Mouse (Mus musculus): ENCODE results near the gene Znfx1. TPM values are rescaled to one million over a fixed set of nuclear protein-coding genes. Genes with fewer than 3 reads are reported as not detected.

Znfx1 gene
- total RNA-seq (2014; rRNA removed): 20.5 and 25.4 TPM in 2 replicates
- 2.2 and 4.4 TPM in 2 replicates for polyA plus RNA-seq (2015; fragmentation: Nextera tagmentation; extraction: Ambion mirVana)

DNA sequence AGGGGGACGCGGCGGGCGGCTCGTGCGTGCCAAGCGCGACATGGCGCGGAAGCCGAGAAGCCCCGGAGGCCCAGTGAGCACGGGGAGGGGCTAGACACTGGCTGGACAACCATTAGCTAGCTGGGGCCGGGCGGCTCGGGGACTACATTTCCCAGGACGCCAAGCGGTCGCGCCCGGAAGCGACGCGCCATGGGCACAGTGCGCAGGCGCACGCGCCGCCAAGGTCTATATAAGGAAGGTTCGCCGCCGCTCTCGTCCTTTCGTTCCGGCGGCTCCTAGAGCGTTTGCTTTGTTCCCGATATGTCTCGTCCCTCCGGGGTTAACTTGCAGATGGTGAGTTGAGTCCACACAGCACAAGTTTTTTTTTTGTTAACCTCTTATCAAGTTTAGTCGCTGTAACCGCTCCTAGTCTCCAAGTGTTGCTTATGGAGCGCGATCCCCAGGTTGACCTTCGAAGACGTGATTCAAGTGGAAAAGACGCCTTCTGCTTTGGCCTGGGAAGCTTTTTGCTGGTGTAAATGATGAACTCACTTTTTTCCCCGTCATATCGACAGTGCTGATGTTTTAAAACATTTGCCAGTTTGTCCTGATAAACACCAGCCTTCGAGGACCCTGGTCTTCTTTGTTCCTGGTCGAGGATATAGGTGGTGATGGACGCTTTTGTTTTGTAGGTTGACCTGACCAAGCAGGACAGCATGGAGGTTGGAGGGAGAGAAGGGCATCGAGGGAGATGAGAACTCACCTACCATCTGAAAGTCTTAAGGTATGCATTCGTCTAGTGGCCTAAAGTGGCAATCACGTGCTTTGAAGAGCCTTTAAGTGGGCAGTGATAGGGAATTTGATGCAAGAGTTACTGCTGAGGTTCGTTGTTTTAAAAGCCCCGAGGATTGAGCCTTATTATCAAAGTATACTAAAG, at the start of gene Znfx1:
Gene Znfx1, minus strand, starts transcription at position 51 of the 916 bp plus-strand sequence.
- H3K9me3 ChIP-seq (ENCODE audit: low read length): no peaks in the 10 kb centered on the region
- peaks cover 16% of the 10 kb centered on the region for H3K4me1 ChIP-seq (ENCODE audit: insufficient read depth)
- peak within 1 kb of the TSS; percentile 71 for H3K4me3 ChIP-seq (ENCODE audit: low read depth, low read length)
- H3K9ac ChIP-seq: peak within 1 kb of the TSS; percentile 80
- H3K36me3 ChIP-seq (ENCODE audit: insufficient read depth): peaks cover 16% of the 10 kb centered on the region
- no peaks in the 10 kb centered on the region for H3K27me3 ChIP-seq (ENCODE audit: insufficient read depth, low read length)
- H3K27ac ChIP-seq (ENCODE audit: low read depth, low read length): peak within 1 kb of the TSS; percentile 87
- H3K4me2 ChIP-seq (ENCODE audit: low read depth): peak within 1 kb of the TSS; percentile 61
- ATAC-seq (peak; percentile 95), DNase-seq (peak; percentile 97)
- peak; percentile 55 for TF ChIP-seq CTCF (IDR thresholded peaks at IDR 0.05; ENCODE audit: low read depth)
- under 1% methylated on average over 56 of the region's 57 CpGs for WGBS

DNA sequence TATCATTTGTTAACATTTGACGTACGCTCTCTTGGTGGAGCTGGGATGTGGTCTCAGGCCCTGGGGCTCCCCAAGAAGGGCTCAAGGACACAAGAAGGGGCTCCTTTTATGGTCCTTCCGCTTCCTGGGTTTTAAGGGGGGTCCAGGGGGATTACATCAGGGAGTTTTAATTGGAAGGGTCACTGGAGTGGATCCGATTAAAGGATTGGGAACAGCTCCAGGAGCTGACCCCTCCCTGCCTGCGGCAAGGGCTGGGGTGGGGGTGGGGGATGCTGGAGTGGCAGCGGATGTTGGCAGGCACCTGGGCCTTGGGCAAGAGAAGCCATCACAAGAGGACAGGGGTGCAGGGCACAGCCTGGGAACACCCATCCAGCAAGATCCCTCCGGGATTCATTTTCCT, 49.4 kb upstream of the Znfx1 start:
- no peak overlapping the region for H3K9ac ChIP-seq
- no peak overlapping the region for H3K4me3 ChIP-seq (ENCODE audit: low read depth, low read length)
- no peaks in the 10 kb centered on the region for H3K36me3 ChIP-seq (ENCODE audit: insufficient read depth)
- no peaks in the 10 kb centered on the region for H3K27me3 ChIP-seq (ENCODE audit: insufficient read depth, low read length)
- peak; percentile 44 for DNase-seq
- peak; percentile 55 for ATAC-seq
- H3K4me1 ChIP-seq (ENCODE audit: insufficient read depth): no peaks in the 10 kb centered on the region
- no peak overlapping the region for H3K4me2 ChIP-seq (ENCODE audit: low read depth)
- TF ChIP-seq CTCF (IDR thresholded peaks at IDR 0.05; ENCODE audit: low read depth): no peak
- no peaks in the 10 kb centered on the region for H3K9me3 ChIP-seq (ENCODE audit: low read length)
- 13% methylated on average over 7 of the region's 7 CpGs for WGBS
- no peak overlapping the region for H3K27ac ChIP-seq (ENCODE audit: low read depth, low read length)

DNA sequence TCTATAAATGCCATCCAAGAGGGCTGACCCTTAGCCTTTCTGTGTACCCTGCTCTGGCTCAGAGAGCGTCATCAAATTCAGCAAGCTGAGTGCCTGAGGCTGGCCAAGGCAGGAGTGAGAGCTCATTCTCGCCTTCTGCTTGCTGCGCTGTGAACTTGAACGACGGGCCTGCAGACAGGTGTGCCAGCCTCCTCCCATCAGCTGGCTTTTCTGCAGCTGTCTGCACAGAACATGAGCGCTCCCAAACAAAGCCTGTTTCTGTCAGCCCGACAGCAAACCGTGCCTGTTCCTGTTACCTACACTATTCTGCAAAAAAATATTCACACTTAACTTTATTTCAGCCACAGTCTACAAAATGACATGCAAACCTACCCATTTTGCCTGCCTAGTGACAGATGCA, 46.7 kb upstream of the Znfx1 start:
- H3K9ac ChIP-seq: no peak overlapping the region
- 75% methylated on average over 8 of the region's 8 CpGs for WGBS

DNA sequence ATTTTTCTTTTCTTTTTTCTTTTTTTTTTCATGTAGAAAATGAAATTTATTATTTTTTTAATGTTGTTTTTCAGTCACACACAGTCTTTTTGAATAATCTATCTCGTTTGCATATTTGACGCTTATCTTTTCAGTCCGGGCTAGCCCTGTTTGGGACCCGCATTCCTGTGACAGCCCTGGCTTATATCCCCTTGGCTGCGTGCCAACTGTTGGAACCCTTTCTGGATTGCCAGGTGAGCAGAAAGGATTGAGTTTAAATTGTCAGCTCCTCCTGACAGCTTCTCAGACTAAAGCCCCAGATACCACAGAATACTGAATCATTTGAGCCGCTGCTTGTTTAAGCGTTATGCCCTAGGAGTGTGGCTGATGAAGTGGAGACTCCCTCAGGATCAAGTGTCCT, 40.7 kb upstream of the Znfx1 start:
- H3K4me3 ChIP-seq (ENCODE audit: low read depth, low read length): no peak overlapping the region
- DNase-seq (no peak), ATAC-seq (no peak)
- no peak for TF ChIP-seq CTCF (IDR thresholded peaks at IDR 0.05; ENCODE audit: low read depth)
- no peak overlapping the region for H3K27ac ChIP-seq (ENCODE audit: low read depth, low read length)
- no peaks in the 10 kb centered on the region for H3K4me1 ChIP-seq (ENCODE audit: insufficient read depth)
- no peaks in the 10 kb centered on the region for H3K27me3 ChIP-seq (ENCODE audit: insufficient read depth, low read length)
- no peak overlapping the region for H3K9ac ChIP-seq
- no peak overlapping the region for H3K4me2 ChIP-seq (ENCODE audit: low read depth)
- no peaks in the 10 kb centered on the region for H3K9me3 ChIP-seq (ENCODE audit: low read length)
- 29% methylated on average over 7 of the region's 7 CpGs for WGBS
- peaks cover 18% of the 10 kb centered on the region for H3K36me3 ChIP-seq (ENCODE audit: insufficient read depth)

More for the DNA sequence above, 46.7 kb upstream of the Znfx1 start:
- H3K4me2 ChIP-seq (ENCODE audit: low read depth): no peak overlapping the region
- H3K27me3 ChIP-seq (ENCODE audit: insufficient read depth, low read length): no peaks in the 10 kb centered on the region
- H3K4me1 ChIP-seq (ENCODE audit: insufficient read depth): no peaks in the 10 kb centered on the region
- H3K9me3 ChIP-seq (ENCODE audit: low read length): no peaks in the 10 kb centered on the region
- peaks cover 4% of the 10 kb centered on the region for H3K36me3 ChIP-seq (ENCODE audit: insufficient read depth)
- no peak for TF ChIP-seq CTCF (IDR thresholded peaks at IDR 0.05; ENCODE audit: low read depth)
- H3K4me3 ChIP-seq (ENCODE audit: low read depth, low read length): no peak overlapping the region
- DNase-seq: no peak
- no peak overlapping the region for H3K27ac ChIP-seq (ENCODE audit: low read depth, low read length)
- no peak for ATAC-seq

DNA sequence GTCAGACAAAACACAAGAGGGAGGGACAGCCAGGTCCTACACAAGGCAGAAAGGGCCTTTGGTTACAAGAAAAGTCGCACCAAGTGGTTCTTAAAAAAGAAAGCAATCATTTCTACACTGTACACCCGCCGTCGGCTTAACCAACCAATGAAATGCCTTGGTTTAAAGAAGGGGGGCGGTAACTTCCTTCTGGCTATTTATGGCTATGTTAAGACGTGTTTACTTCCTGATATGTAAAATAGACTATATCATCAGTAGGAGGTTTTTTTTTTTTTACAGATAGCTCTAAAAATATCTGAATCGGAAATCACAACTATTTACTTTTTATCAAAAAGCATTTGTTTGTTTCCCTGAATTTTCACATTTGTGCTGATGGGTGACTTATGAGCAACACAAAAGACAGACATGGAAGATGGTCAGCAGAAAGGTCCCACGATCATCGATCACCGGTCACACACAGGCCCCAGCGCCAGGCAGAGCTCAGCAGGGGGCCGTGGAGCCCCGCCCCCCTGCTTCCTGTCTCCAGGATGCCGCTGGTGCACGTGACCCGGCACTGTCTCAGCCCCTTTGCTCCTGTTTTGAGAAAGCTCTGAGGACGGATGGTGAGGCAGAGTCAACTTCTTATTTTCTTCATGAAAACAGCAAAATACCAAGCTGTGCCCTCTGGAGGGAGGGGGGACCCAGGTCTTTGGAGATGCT, 39.1 kb upstream of the Znfx1 start:
- no peaks in the 10 kb centered on the region for H3K9me3 ChIP-seq (ENCODE audit: low read length)
- WGBS: 83% methylated on average over 17 of the region's 17 CpGs
- no peak overlapping the region for H3K27ac ChIP-seq (ENCODE audit: low read depth, low read length)

DNA sequence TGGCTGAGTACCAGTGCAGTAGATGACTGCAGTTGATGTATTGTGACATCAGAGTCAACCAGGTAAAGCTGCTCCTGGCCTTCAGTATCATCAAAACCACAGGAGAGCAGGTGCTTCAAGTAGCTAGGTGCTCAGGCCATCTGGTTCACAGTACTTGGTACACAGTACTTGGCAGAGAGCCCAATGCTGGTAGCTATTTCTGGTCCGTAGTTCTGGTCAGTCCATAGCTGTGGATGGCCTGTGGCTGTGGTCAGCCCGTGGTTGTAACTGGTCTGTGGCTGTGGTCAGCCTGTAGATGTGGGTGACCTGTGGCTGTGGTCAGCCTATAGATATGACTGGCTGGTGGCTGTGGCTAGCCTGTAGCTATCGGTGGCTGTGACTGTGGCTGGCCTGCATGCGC, 31.9 kb upstream of the Znfx1 start:
- Histone ChIP-seq H3K27me3 (ENCODE audit: insufficient read depth, low read length) (no peaks in the 10 kb centered on the region), H3K27ac (ENCODE audit: low read depth, low read length) (no peak overlapping the region), H3K4me2 (ENCODE audit: low read depth) (no peak overlapping the region), H3K9ac (no peak overlapping the region), H3K4me1 (ENCODE audit: insufficient read depth) (no peaks in the 10 kb centered on the region), H3K36me3 (ENCODE audit: insufficient read depth) (no peaks in the 10 kb centered on the region), H3K9me3 (ENCODE audit: low read length) (no peaks in the 10 kb centered on the region), H3K4me3 (ENCODE audit: low read depth, low read length) (no peak overlapping the region)
- no peak for ATAC-seq
- 86% methylated on average over 4 of the region's 4 CpGs for WGBS
- no peak for TF ChIP-seq CTCF (IDR thresholded peaks at IDR 0.05; ENCODE audit: low read depth)
- DNase-seq: no peak

More for the DNA sequence above, 39.1 kb upstream of the Znfx1 start:
- peaks cover 18% of the 10 kb centered on the region for H3K36me3 ChIP-seq (ENCODE audit: insufficient read depth)
- H3K4me1 ChIP-seq (ENCODE audit: insufficient read depth): no peaks in the 10 kb centered on the region
- no peak overlapping the region for H3K9ac ChIP-seq
- no peak for TF ChIP-seq CTCF (IDR thresholded peaks at IDR 0.05; ENCODE audit: low read depth)
- ATAC-seq (no peak), DNase-seq (no peak)
- no peak overlapping the region for H3K4me3 ChIP-seq (ENCODE audit: low read depth, low read length)
- no peaks in the 10 kb centered on the region for H3K27me3 ChIP-seq (ENCODE audit: insufficient read depth, low read length)
- H3K4me2 ChIP-seq (ENCODE audit: low read depth): no peak overlapping the region

All from forebrain, postnatal 0 days (tissue).